Mouse (Mus musculus) embryo, embryonic 11 days (tissue): ENCODE data around the gene Ppcdc.
"Not testable (repeated sequence)": the region's sequence is repeated elsewhere in the genome, so short reads cannot be mapped to it uniquely, and the experiment has no call there.

ENCODE experiments used
- DNase-seq: peaks from one replicate; pipeline ENCODE4 v3.0.0-alpha.2; 2015

The Ppcdc gene

DNA sequence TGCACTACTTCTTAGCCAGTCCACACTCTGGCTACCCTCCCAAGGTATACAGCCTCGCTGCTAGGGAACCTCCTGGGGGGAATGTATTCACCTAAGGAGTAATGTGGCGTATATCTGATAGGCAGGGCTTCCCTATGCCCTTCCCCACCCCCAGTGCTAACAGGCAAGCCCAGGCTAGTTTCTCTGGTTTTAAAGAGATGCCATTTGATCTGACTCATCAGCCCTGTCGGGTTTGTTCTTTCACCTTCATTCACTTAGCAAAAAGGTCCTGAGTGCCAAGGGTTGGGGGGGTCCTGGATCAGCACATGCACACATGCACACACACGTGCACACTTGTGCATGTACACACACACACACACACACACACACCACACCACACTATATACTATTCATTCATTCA, 12.0 kb downstream of the Ppcdc start:
- DNase-seq, result peak; percentile 4

DNA sequence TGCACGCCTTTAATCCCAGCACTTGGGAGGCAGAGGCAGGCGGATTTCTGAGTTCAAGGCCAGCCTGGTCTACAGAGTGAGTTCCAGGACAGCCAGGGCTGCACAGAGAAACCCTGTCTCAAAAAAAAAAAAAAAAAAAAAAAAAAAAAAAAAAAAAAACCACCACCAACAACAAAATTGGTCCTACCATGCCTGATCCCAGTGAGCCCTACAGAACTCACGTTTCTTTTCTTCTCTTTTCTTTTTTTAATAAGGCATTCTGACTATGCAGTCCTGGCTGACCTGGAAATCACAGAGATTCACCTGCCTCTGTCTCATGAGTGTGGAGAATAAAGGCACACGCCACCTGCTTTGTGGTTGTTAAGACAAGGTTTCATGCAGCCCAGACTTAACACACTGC, 12.8 kb downstream of the Ppcdc start:
- DNase-seq, result not testable (repeated sequence)

DNA sequence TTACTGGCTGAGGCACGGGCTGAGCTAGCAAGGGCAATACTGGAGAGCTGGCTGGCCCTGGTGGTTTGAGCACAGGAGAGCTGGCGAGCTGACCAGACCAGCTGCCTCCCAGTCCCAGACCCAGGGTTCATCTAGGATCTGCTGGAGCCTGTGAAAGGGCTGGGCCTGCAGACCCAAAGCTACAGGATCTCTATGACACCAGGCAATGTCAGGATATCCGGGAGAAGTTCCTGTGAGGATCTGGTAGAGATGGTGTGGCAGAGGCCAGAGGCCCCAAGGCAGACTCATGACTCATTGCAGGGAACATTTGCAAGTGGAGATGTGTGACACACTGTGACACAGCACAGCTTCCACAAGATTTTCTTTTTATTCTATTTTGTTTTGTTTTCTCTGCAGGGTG, 14.8 kb downstream of the Ppcdc start:
- DNase-seq, result no peak

DNA sequence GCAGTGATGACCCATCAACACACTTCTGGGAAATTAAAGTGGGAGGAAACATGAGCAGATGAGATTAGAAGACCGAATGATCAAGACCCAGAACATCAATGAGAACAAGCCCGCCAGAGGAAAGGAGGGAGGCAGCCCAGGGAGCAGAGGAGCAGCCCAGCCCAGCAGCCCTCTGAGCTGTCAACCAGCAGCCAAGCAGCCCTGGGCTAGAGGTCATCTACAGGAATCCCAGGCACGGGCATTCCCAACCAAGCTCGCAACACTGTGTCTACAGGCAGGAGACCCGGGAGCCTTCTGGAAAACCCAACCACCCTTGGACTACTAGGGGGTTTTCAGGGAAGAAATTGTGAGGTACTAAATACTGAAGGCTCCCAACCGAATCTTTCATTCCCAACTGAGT, 15.9 kb downstream of the Ppcdc start:
- no peak for DNase-seq

DNA sequence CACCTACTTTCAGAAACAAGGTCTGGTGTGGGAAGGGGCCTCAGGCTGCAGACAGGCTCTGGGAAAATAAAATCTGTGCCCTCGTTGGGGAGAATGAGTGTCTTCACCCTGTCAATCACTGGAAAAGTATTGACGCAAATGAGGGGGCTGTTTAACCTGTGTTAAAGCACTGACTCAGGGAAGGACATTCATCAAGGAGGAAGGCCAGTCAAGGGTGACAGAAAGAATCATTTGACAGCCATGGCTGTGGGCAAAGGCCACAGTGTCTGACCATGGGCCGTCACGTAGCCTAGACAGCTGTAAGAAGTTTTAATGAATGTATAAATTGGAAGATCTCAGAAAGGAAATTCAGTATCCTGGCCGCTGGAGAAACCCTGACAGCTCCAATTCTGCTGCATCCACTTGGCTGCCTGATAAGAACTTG, 18.2 kb downstream of the Ppcdc start:
- DNase-seq, result no peak

DNA sequence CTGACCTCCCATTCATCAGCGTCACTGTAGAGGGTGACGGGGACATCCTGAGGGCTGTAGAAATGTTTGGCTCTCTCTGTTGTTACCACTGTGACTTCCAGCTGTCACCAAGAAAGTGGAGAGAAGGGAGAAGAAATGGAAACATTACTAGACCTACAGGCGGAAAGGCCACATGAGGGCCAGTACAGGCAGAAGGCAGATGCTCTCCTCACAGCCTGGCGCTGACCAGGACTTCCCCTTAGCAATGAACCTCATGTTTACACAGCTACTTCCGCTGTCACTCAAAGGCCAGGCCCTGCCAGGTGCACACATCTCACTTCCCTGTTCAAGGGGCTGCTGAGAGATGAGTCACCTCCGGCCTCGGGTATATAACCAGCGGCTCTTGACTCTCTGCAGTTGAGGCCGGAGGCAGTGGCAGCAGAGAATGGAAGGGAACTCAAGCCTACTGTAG, 18.8 kb downstream of the Ppcdc start:
- DNase-seq, result peak; percentile 53

DNA sequence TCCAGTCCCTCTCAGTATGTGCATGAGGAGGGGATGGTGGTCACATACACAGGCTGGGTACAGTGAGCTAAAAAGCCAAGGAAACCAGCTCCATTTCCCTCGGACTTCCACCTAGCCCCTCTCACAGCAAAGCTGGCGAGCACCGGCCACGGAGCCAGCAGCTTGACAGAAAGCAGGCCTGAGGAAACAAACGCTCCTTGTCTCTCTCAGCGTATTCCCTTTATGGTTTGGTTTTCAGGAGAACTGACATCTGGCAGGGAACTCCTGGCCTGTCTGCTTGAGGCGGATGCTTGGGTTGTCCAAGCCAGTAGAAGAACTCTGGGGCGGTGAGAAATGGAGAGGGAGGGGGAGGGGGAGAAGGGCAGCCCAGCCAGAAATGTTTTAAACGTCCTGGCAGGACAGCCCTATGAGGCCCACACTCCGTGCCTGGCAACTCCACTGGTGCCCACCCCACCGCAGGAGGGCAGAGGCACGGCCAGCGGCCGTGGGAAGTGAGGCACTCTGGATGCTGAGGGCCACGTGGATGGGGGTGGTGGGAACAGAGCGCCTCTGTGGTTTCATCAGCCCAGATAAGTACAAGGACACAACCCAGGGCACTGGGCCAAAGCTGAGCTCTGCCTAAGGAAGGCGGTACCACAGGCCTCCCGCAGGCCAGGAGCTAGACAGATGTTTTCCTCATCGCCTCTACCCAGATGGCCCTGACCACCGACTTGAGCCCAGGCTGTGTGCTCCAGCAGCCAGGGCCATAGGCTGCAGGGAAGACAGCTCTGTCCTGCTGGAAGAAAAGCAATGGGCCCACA, 19.4 kb downstream of the Ppcdc start:
- DNase-seq, result peak; percentile 57

DNA sequence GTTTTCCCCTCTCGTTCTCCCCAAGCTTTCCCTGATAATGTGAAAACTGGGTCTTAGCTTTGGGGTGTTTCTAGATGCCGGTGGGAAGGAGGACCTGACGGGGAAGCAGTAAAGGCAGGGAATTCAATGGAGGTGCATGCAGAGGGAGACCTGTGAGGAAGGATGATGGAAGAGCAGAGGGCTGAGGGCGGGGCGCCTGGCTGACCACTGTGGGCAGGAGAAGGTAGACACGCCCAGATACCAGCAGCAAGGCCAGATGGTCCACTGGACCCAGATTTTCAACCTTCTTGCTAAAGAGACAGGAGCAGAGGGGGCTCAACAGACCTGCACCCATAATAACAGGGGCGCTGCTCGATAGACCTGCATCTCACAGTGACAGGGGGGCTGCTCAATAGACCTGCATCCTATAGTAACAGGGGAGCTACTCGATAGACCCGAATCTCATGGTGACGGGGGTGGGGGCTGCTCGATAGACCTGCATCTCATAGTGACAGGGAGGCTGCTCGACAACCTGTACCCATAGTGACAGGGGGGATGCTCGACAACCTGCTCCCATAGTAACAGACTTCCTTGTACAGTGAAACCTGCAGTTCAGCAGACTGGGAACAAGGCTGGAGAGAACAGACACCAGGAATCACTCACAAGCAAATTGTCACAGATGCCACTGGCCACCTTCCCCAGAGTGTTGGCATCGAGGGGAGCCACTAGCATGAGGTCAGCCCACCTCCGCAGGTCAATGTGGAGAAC, 20.2 kb downstream of the Ppcdc start:
- no peak for DNase-seq

DNA sequence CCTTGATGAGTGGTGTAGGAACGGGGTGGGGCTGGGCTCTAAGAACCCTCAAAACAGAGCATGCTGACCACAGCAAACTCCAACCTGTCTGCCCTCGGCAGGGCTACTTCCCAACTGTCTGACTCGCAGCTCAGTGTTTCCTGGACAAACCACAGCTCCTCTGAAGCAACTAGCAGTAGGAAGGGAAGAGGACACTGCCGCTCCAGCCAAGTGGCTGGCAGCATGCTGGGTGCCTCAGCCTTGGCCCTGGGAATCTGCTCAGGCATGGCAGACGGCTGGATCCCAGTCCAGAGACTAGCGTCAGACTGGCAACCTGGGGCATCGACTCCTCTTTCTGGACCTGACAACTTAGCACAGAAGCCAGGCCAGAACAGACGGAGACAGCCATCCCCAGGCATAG, 22.6 kb downstream of the Ppcdc start:
- no peak for DNase-seq

DNA sequence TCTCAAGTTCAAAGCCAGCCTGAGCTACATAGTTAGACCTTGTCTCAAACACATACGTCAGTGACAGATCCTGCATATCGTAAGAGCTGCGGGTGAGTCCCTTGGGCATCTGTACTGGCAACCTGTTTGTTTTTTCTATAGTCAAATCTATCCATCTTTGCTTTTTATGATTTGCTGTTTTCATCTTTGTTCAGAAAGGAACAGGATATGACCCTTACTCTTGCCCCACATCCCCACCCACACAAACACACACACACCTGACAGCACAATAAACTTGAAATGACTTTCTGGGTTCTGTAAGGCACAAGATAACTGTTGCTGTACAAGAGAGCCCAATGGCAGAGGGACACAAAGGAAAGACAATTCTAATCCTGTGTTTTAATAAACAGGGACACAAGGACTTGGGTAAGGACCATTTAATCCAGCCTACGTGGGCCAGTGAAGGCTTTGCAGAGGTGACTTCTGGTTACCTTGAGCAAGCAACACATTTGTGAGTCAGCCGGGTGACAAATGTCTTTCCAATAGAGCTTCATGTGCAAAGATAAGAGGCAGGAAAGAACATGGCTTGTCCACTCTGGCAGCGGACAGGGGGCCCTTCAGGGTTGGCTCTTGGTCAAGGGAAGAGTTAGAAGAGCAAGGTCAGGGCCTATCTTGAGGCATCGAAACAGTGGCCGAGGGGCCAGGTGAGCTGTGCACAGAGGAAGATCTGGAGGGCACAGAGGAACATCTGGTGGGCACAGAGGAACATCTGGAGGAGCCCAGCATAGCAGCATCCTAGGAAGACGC, 32.6 kb downstream of the Ppcdc start:
- no peak for DNase-seq

DNA sequence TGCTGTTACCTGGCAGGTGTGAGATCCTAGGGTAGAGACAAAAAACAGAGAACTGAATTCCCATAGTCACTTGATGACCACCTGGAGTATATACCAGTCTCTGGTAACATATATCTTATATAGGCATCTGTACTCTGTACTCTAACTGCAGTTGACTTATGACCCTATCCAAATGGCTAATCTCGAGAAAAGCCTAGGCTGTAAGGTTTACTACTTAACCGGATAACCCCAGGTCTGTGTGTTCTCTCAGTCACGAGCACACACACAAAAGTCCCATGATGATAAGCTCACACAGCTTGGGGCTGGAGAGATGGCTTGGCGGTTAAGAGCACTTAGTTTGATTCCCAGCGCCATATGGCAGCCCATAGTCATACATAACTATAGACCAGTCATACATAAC, 33.5 kb downstream of the Ppcdc start:
- no peak for DNase-seq

DNA sequence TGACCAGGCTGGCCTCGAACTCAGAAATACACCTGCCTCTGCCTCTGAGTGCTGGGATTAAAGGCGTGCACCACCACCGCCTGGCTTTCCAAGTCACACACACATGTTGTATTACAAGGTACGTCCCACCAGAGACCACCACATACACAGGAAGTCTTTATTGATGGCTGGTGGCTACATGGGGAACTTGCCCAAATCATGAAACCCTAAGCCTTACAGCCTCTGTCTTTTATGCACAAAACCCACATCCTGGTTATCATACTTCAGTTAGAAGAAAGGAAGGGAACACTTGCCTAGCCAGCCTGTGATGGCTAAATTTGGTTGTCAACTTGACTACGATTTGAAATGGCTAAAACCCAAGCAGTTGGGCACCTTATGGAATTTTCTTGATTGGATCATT, 35.9 kb downstream of the Ppcdc start:
- no peak for DNase-seq

DNA sequence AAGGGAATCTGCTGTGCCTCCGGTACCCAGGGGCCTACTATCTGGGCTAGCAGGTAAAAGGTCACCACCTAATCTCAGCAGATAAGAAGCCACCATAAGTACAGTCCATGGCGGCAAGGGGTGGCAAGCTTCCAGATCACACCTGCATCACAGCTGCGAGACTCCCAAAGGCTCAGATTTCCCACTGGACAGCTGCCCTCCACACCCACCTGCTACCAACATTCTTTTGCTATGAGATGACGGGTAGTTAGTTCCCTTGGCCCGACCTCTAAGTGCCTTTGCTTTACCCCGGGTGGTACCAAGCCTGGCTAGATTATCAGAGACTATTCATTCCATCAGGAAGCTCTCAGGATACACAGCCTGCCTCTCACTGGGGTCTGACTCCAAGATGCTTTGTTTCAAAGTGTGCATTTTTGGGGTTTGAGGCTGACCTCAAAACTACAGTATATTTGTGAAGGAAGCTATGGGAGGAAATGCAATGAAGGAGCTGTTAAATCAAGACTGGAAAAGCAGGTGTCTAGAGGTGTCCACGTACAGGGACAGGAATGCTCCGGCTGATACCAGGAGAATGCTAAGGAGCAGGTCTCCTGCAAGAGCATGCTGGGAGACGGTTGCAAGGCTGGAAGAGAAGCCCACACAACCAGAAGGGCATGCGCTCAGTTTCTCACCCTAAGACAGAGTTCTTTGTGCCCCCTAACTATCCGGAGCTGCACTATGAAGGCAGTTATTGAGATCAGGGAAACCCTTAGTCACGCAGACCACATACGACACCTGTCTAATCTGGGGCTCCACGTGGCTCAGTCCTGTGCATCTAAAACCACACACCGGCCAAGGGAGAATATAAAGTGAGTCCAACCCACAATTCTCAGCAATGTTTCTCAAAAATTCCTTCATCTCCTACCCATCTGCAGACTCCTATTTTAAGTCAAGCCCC, 37.3 kb downstream of the Ppcdc start:
- no peak for DNase-seq

DNA sequence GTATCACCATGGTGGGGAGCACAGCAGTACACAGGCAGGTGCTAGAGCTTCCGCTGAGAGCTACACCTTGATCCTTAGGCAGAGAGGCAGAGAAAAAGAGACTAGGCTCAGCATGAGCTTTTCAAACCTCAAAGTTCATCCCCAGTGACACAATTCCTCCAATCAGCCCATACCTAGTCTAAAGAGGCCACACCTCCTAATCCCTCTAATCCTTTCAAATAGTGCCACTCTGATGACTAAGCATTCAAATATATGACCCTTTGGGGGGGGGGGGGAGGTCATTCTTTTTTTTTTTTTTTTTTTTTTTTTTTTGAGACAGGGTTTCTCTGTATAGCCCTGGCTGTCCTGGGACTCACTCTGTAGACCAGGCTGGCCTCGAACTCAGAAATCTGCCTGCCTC, 41.2 kb downstream of the Ppcdc start:
- no peak for DNase-seq

DNA sequence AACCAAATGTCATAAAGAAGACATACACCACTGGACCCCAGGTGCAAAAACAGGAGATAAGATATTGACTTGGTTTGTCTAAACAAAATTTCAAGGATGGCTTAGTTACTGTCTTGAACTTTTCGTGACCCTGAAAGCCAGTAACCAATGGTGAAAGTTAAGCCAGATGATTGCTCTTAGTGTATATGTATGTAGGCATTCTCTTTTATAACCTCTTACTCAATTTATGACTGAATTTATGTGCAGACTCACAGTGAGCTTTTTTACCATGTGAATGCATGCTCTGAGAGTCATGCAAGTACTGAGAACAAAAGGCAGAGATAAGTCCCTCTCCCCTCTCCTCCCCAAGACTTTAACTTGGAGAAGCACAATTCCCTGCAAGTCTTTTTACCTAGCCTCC, 47.0 kb downstream of the Ppcdc start:
- no peak for DNase-seq

DNA sequence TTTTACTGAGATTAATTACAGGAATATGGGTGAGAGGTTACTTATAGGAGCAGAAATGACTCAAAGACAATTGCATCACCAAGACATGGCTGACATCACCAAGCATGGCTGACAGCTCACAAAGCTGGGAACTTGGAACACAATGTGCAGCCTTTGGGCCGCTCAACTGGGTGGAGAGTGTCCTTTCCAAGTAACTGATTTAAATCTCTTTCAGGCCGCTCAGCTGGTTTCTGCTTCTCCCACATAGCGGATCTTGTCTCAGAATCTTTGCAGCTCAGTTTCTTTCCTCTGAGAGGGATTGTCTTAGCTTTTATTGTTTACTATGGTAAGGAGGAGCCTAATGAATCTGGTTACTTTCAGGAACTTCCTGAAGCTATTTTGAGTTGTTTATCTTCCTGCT, 49.1 kb downstream of the Ppcdc start:
- DNase-seq, result no peak

DNA sequence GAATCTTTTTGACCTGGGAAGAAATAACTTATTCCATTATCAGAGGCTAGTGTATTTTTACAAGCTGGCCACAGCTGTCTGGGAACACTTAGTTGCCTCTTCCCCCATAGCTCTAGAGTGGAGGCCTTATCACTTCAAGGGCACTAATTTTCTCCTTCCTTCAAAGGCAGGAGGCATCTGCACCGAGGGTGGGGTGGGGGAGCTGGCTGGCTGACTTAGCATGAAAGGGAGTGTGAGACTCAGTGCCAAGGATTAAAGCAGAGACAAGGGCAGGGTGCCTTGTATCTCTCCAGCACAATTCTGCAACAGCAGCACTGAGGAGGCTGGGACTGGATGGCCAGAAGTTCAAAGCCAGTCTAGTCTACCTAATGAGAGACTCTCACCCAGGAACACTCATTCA, 50.8 kb downstream of the Ppcdc start:
- DNase-seq, result no peak

DNA sequence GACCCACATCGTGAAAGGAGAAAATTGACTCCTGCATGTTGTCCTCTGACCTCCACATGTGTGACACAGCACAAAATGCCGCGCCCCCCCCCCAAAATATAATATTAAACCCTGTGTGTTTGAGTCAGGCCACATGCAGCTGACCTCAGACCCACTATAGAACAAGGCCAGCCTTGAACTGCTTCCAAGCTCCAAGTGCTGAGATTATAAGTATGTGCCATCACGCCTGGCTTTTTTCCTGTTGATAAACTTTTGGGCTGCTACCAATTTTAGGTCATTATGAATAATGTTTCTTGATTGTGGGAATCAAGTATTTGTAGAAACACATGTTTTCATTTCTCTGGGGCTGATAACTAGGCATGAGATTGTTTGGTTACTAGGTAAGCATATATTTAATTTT, 53.0 kb downstream of the Ppcdc start:
- DNase-seq, result no peak

DNA sequence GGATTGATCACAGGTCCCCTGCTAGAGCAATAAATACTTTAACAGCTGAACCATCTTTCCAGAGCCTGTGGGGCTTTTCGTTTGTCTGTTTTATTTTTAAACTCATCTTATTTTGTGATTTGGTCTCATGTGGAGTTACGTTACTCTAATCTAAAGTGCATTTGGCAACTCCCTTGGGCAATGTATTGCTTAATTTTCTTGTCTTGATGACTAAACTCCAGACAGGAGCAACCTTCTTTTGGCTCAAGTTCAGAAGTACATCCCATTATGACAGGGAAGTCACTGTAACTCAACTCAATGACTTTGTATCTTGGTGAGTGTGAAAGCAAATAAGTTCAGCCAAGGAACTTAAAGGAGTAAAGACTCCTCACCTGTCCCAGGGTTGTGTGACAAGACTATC, 55.3 kb downstream of the Ppcdc start:
- no peak for DNase-seq

DNA sequence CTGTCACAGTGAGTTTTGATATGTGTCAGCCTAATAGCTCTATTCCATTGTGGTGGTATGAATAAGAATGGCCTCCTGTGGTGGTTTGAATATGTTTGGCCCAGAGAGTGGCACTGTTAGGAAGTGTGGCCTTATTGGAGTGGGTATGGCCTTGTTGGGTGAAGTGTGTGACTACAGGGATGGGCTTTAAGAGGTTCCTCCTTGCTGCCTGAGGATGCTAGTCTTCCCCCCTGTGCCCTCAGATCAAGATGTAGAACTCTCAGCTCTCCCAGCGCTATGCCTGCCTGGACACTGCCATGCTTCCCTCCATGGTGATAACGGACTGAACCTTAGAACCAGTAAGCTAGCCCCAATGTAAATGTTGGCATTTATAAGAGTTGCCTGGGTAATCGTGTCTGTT, 78.9 kb downstream of the Ppcdc start:
- no peak for DNase-seq

DNA sequence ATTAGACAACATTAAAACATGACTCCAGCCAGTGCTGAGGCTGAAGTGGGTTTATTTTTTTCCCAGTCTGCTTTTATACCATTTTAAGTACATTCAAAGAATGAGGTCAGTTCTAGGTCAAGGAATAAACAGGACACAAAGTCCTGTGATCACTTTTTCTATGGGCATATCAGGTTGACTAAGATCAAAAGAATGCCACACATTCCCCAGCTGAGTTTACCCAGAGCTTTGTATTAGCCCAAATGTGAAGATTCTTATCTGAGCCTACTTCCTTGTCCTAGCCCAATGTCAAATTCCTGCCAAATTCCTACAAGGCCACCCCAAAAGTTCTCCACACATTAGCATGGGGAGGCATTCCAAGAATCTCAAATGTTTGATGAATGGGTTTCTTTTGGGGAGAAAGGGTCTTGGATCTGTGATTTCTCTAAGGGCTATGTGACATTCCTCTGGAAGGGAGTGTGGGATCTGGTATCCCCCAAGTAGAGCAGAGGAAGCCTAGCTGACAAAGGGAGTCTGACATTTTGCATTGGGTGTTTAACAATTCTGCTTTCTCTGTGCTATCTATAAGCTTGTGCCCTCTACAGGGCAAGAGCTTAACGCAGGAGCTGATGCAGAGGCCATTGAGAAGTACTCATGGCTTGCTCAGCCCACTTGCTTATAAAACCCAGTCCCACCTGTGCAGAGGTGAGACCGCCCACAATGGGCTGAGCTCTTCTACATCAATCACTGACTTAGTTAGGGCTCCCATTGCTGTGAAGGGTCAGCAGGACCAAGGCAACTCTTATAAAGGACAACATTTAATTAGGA, 85.3 kb downstream of the Ppcdc start:
- peak; percentile 2 for DNase-seq

DNA sequence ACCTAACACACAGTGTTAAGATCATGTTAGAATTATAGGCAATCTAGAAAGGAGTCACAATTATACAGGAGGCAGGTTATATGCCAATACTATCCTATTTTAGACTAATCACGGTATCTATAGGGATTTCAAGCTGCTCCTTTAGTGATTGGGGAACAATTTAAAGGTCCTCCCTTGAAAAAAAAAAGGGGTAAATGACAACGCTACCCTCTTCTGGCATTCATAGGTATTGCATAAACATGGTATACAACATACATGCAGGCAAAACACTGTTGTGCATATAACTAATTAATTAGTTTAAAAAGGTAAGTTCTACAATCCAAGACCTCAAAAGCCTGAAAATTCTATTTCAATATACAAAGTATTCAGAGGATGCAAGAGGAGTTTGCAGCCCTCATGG, 88.6 kb downstream of the Ppcdc start:
- no peak for DNase-seq
